Mouse (Mus musculus) olfactory bulb, adult 2 months (tissue): ENCODE measurements around the gene Fkbp8. TPM values are rescaled to one million over a fixed set of nuclear protein-coding genes. Genes with fewer than 3 reads are reported as not detected.

Source experiments
- H3K27ac ChIP-seq: fragments of 200-500 bp; 2 replicates; pipeline ENCODE4 v1.5.1; 2012; ENCODE audit warnings: low read depth, low read length; ENCODE audit not compliant: insufficient read depth
- H3K4me1 ChIP-seq: fragments of 200-500 bp; 2 replicates; pipeline ENCODE4 v1.6.1; 2012; ENCODE audit warnings: low read length; ENCODE audit not compliant: control insufficient read depth, insufficient read depth
- H3K4me3 ChIP-seq: fragments of 200-500 bp; 2 replicates; pipeline ENCODE4 v1.5.1; 2012; ENCODE audit warnings: mild to moderate bottlenecking, low read depth, low read length, moderate library complexity; ENCODE audit not compliant: insufficient read depth
- CTCF ChIP-seq: fragments of 200-500 bp; IDR thresholded peaks from 2 replicates; pipeline ENCODE4 v1.5.1; 2012; ENCODE audit warnings: low read depth, mild to moderate bottlenecking, low read length, moderate library complexity; ENCODE audit not compliant: insufficient read depth
- POLR2A ChIP-seq: fragments of 200-500 bp; IDR thresholded peaks from 2 replicates; pipeline ENCODE4 v1.6.1; 2012; ENCODE audit warnings: mild to moderate bottlenecking, low read depth, low read length, moderate library complexity; ENCODE audit not compliant: insufficient read depth
- WGBS: fragments of 180-500 bp; shearing (Covaris S2); methylation state at CpG from one replicate; pipeline ENCODE4 v1.1.7; 2018; 5-methylcytosine and 5-hydroxymethylcytosine counted together
- polyA plus RNA-seq: library from polyadenylated mRNA; stranded (reverse); fragments of >200 nt; gene quantifications from 2 replicates; pipeline ENCODE4 v1.2.4, GENCODE M21; 2012; ENCODE audit warnings: low replicate concordance; ENCODE audit not compliant: missing spikeins, insufficient read depth, insufficient read length

The Fkbp8 gene
- polyA plus RNA-seq, 1 experiment, result not detected

- no peak for TF ChIP-seq CTCF
- TF ChIP-seq POLR2A, result no peak
- H3K4me1 ChIP-seq, result no peaks in the 10 kb centered on the region; the same call in 1 of the 2 replicates
- no peak overlapping the region for H3K27ac ChIP-seq
- WGBS, result 76% methylated on average over 10 of the region's 10 CpGs
- no peak overlapping the region for H3K4me3 ChIP-seq
These were observed 9.4 kb upstream of the Fkbp8 start for GRCm38 (mm10) chr8:70517940-70518643.

DNA sequence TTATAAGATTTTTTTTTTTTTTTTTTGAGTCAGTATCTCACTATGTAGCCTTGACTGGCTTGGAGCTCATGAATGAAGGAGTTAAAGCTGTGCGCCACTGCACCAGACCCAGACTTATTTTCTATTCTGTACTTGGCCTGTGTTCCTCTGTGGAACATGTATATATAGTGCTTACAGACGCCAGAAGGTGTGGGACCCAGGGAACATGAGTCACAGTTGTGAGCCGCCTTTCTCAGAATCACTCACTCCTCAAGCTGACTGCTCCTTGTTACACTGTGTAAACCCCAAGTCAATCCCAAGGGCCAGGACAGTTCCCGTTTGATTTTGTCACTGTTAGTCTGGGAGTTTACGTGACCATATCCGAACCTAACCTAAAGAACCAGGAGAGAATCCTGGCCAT lies 8.5 kb upstream of the Fkbp8 start:
- no peak overlapping the region for H3K4me3 ChIP-seq
- no peak for TF ChIP-seq POLR2A
- TF ChIP-seq CTCF, result no peak
- 81% methylated on average over 6 of the region's 6 CpGs for WGBS
- H3K4me1 ChIP-seq, result no peaks in the 10 kb centered on the region
- no peak overlapping the region for H3K27ac ChIP-seq

- Histone ChIP-seq H3K4me1 (no peaks in the 10 kb centered on the region), H3K27ac (no peak overlapping the region), H3K4me3 (no peak overlapping the region)
- 45% methylated on average over 2 of the region's 2 CpGs for WGBS
- TF ChIP-seq CTCF (no peak), POLR2A (no peak)
These were observed 7.9 kb upstream of the Fkbp8 start for GRCm38 (mm10) chr8:70519606-70520005.

DNA sequence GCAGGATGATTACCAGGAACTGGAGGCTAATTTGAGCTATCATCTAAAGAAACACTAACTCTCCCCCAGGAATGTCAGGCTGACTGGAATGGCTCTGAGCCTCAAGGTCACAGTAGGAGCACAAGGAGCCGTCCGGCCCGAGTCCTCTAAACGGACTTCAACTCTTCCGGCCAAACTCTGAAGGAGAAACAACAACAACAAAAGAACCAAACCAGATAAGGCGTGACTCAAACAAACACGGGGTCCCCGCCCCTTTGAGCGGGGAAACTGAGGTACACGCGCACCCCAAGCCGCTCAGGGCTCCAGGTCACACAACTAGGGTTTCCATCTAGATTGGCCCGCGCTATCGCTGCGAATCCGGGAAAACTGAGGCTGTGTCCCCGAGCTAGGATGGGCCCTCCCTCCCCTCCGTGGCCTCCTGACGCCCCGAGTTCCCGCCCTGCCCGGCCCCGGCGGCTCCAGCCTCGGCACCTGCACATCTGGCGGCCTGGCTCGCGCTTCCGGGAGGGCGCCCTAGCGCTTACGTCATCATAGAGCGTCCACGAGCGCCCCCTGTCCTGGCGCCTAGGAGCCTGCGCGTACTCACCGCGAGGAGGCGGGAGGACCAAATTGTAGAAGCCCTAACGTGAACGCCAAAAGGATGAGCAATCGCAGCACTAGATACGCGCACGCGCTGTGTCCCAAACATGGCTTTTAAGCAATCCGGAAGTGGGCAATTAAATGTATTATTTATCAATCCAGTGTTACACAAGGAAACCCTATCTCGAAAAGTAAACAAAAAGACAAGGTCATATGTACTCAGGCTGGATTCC lies 4.7 kb upstream of the Fkbp8 start:
- under 1% methylated on average over 51 of the region's 51 CpGs for WGBS
- Histone ChIP-seq H3K4me3 (peak overlapping the region; percentile 77), H3K27ac (peak overlapping the region; percentile 89), H3K4me1 (no peaks in the 10 kb centered on the region)
- TF ChIP-seq CTCF (0 out of 2 replicates have a peak, but pooled peaks have one; percentile 13), POLR2A (peak; percentile 87)

GRCm38 (mm10) chr8:70527111-70527511 lies 413 bp upstream of the Fkbp8 start:
- H3K27ac ChIP-seq, result peak overlapping the region; percentile 63
- no peak for TF ChIP-seq POLR2A
- no peak for TF ChIP-seq CTCF
- H3K4me1 ChIP-seq, result peaks cover 12% of the 10 kb centered on the region
- H3K4me3 ChIP-seq, result peak overlapping the region; percentile 89
- under 1% methylated on average over 8 of the region's 8 CpGs for WGBS

DNA sequence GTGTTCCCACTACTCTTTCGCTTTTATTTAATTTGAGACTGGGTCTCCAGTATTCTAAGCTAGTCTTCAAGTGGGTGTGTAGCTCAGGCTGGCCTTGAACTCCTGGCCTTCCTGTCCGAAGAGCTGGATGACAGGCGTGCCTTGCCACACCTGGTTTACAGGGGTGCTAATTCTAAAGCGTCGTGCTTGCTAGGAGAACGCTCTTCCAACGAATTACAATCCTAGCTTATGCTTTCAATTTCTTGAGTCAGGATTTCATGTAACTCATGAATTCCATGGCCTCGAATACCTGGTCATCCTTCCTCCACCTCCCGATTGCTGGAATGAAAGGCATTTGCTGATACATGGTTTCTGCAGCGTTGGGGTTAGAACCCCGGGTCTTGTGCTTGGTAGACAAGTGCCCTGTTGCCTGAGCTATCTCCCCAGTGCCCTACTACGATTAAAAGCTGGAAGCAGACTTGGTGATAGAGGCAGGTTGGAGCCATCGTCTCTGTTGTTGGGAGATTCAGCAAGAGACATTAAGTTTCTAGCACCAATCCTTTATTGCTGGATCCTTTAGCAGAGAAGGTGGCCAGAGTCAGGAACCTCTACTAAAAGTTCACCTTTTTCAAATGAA lies 766 bp downstream of the Fkbp8 start:
- Histone ChIP-seq H3K4me3 (peak overlapping the region; percentile 89), H3K4me1 (peaks cover 12% of the 10 kb centered on the region), H3K27ac (0 out of 2 replicates have a peak overlapping the region, but pooled peaks have one; percentile 38)
- TF ChIP-seq CTCF (no peak), POLR2A (no peak)
- WGBS, result 23% methylated on average over 13 of the region's 13 CpGs

GRCm38 (mm10) chr8:70529299-70529698 lies 1.8 kb downstream of the Fkbp8 start:
- 70% methylated on average over 5 of the region's 5 CpGs for WGBS
- Histone ChIP-seq H3K27ac (no peak overlapping the region), H3K4me1 (peaks cover 13% of the 10 kb centered on the region), H3K4me3 (no peak overlapping the region)
- TF ChIP-seq POLR2A (no peak), CTCF (no peak)

GRCm38 (mm10) chr8:70529741-70530161 lies 2.2 kb downstream of the Fkbp8 start:
- no peak overlapping the region for H3K27ac ChIP-seq
- TF ChIP-seq POLR2A, result no peak
- no peak for TF ChIP-seq CTCF
- H3K4me3 ChIP-seq, result no peak overlapping the region
- H3K4me1 ChIP-seq, result peaks cover 14% of the 10 kb centered on the region
- 72% methylated on average over 3 of the region's 3 CpGs for WGBS
